Mouse (Mus musculus) neural tube, embryonic 10.5 days (tissue): ENCODE results near the gene Zfp866.

Experiments used
- DNase-seq: peaks from one replicate; pipeline ENCODE4 v3.0.0-alpha.2; 2017; ENCODE audit warnings: low spot score; ENCODE audit errors: extremely low spot score

The Zfp866 gene

DNA sequence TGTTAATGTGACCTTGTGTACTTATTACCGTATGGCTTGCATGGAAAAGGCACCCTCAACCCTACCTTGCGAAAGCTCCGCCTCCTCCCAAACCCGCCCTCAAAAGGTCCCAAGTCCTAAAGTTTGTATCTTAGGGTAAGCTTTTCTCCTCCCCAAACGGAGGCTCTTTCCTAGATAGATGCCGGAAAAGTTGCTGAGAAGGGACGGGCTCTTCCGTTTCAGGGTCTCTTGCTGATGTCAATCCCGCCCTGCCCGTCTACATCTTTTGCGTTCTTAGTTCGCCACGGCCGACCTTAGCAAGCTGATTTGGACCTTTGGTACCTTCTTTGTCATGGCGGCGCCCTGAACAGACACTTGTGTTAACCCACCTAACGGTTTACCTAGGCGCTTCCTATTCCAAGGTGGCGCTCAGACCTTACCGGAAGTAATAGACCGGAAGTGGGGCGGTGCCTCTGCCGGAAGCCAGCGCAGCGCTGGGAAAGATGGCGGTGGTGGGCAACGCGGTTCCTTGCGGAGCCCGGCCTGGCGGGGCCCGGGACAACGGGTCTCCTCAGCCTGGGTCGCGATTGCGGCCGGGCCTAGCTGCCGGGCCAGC is at the start of gene Zfp866, which contains the start of gene Atp13a1:
TSS of gene Zfp866 (minus strand) at position 406 of the 595 bp plus-strand sequence.
TSS of gene Atp13a1 (plus strand) at position 391 of the 595 bp plus-strand sequence.
- peak; percentile 92 for DNase-seq

DNA sequence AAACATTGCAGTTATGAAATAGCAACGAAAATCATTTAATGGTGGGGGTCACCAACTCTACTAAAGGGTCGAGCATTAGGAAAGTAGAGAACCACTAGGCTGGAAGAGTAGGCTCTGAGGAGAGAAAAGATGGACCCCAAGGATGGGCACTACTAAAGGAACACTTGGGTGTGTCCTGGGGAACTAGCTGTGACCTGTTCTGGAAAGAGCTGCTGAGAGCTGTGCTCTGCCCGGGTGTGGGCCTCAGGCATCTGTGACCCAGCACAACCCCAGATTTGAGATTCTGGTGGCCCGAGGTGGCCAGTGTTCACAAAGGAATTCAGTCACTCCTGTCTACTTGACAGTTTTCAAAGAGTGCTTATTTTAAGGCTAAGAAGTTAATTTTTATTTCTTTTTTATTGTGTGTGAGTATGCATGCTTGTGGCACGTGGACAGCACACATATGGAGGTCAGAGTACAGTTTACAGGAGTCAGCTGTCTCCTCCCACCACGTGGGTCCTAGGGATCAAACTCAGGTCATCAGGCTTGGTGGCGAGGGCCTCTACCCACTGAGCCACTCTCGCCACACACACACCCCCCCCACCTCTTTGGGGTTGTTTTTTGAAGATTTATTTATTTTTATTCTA is 46.2 kb upstream of the Zfp866 start:
- no peak for DNase-seq

DNA sequence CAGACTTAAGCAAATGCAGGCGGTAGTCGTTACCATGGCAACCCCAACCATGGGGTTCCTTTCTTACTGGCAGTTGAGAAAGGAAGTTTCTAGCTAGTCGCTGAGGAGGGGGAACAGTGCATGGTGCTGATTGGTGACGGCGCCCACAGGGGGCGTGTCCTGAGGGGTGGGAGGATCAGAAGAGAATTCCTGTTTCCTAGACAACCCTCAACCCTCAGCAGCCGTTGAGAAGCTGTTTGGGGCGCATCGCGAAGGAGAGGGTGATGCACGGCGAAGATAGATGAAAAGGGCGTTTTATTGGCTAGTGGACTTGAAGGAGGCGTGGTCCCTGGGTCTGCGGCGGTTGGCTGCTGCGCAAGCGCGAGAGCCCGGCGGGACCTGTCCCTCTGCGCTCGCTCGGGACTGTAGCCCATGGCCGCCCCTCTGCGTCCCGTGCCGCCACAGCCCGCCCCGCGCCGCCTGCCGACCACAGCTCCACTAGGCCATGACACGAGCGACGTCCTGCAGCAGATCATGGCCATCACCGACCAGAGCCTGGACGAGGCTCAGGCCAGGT is 41.4 kb upstream of the Zfp866 start, which contains the start of gene Pbx4:
TSS of gene Pbx4 (plus strand) at position 194 of the 556 bp plus-strand sequence.
- DNase-seq = peak; percentile 91

DNA sequence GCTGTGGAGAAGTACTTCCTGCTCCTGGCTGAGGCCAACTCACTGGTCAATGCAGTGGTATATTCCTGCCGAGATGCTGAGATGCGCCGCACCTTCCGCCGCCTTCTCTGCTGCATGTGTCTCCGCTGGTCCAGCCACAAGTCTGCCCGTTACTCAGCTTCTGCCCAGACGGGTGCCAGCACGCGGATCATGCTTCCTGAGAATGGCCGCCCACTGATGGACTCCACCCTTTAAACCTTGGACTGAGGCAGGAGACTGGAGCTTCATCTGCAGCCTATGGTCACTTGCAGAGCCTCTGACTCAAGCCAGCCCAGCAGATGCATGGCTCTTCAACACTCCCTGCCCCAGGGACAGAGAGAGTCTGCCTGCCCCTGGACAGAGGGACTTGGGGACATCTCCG is 35.4 kb upstream of the Zfp866 start:
- no peak for DNase-seq

DNA sequence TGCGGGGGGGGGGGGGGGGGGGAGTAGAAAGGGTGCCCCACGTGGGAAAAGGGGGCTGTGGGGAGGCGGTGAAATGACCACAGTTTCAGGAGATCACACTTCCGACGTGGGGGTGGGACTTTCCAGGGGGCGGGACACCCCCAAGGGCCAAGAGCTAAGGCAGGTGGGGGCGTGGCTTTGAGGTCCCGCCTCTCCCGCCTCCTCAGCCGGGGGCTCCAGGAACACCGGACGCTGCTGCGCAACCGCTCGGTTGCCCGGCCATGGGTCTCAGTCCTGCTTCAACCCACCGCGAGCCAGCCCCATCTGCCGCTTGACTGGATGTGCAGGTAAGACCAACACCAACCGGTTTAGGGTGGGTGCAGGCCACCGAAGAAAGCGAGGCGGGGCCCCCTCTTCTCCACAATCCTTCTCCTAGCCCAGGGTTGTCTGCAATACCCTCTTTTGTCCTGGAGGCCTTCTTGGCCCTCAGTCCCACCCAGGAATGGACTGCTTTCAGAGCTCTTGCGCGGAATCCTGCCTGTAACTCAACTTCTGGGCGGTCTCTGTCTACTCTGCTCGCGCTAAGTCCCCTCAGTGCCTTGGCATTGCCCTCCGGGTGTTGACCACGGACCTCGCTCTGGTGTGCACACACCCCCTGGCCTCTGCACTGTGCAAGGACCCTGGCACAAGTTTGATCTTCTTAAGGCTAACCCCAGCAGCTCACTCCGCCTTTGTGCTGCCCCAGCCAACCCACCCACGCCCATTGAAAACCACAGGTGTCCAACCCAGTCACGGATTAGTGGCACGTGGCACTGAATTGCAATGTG is 31.6 kb upstream of the Zfp866 start, which contains the start of gene Lpar2:
TSS of gene Lpar2 (plus strand) at position 44 of the 806 bp plus-strand sequence.
- DNase-seq = peak; percentile 80

DNA sequence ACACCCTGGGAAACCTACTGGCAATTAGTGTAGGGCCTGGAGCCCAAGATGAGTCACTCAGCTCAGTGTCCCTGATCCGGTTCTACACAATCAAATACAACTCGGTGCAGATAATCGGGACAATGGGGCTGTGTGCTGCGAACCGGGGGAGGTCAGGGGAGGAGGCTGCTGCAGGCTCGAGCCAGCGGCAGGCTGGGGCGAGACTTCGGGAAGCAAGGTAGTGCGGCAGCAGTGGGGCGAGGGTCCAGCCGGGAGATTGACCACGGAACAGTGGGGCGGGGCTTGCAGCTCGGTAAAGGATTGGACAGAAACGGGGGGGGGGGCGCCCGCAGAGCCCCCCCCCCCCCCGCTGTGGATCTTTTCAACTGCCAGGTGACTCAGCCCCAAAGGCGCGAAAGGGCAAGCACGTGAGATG is 31.0 kb upstream of the Zfp866 start:
- DNase-seq = no peak

DNA sequence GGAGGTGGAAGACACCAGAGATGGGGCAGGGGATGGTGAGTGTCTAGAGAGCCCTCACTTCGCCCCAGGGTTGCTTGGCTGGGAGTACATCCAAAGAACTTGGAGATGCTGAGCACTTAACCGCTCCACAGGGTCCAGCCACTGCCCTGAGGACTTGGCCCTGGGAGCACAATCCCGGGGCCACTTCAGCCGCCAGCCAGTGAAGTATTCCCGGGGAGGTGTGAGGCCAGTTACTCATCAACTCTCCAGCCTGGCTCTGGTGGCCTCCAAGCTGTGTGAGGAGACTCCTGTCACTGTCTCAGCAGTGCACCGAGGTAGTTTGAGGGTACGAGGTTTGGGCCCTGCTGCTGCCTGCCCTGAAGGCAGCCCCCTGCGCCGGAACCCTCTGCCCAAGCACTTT is 29.5 kb upstream of the Zfp866 start:
- no peak for DNase-seq

DNA sequence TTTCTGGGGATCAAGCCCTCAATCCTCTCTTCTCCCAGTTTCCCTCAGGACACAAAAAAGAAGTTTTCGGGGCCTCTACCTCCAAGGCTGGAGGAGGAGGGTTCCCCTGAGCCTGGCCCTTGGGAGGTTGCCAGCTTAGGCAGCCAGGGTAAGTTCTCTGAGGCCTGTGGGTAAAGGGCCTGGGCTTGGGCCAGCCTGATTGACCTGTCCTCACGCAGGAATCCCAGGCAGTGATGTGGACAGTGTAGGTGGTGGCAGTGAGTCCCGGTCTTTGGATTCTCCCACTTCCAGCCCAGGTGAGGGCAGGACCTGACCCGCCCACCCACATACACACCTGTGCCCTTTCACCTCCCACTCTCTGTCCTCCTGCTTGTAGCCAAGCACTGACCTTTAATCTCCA is 24.4 kb upstream of the Zfp866 start:
- DNase-seq = no peak

DNA sequence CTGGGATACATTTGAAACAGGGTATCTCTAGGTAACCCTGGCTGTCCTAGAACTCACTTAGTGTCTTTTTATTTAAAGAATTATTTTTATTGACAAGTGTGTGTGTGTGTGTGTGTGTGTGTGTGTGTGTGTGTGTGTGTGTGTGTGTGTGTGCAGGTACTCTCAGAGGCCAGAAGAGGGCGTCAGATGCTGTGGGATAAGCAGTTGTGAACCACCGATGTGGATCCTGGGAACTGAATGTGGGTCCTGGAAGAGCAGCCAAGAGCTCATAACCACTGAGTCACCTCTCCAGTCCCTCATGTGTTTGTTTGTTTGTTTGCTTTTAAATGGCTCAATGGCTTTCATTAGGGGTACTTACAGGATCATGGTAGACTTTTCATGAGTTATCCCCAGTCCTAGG is 23.9 kb upstream of the Zfp866 start:
- DNase-seq = no peak

DNA sequence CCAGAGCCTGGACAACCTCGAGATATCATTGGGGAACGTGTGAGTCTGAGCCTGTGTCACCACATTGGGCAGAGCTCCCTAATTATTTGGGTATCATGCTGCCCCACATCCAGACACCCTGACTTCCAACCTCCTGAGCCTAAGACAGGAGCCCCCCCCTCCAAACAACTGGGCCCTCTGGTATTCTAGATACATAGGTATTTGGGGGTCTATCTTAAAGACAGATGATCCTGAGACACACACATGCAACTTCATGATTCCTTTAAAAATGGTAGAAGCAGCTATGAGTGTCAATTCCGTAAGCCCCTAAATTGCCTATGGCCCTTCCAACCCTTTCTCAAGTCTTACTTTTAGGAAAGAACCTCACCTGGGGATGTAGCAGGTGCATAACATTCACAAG is 18.8 kb upstream of the Zfp866 start:
- DNase-seq = no peak

DNA sequence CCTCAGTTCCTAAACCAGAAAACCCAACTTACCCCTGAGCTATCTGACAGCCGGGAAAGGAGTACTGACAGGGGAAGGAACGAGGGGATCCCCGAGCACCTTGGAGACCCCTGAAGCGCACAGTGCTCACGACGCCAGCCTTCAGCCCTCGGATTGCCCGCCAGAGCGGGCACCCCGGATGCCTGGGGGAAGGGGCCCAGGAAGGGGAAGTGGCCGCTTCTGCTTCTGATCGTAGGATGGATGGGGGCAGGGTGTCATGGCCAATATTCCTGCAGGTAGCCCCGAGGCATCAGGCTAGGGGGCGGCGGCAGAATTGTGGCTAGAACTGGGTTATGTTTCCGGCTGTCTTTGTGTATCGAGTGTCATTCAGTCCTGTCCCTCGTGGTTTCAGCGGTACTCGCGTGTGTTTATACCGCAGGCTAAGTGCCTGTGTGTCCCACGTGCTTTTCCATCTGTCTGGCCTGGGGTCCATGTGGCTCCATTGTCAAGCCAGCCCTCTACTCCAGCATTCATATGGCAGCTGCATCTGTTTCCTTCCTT is 18.0 kb upstream of the Zfp866 start:
- peak; percentile 31 for DNase-seq

DNA sequence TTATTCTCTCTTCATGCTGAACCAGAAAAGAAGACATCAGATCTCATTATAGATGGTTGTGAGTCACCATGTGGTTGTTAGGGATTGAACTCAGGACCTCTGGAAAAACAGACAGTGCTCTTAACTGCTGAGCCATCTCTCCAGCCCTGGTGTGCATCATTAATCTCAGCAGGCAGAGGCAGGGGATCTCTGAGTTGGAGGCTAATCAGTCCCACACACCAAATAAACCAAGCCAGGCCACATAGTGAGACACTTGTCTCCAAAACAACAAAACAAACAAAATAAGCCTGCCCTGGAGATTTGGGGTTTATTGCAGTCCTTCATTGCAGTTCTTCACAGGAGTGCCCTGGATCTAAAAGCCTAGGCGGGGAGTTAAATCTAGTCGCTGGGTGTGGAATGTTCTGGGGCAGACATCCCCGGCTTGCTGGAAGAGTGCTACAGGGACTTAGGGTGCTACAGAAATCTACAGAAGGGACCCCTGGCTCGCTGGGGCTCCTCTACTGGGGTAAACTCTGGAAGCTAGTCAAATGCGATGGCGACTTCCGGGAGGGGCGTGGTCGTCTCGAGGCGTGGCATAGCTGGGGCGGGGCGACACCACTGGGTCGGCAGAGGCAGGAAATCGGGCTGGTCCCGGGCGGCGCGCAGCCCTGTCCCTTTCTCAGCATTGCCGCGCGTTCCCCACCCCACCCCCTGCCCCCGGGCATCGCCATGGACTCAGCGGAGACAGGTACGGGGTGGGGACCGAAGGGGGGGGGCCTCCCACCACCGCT is 17.3 kb upstream of the Zfp866 start, which contains the start of gene Gmip:
TSS of gene Gmip (plus strand) at position 586 of the 770 bp plus-strand sequence.
- peak; percentile 77 for DNase-seq

DNA sequence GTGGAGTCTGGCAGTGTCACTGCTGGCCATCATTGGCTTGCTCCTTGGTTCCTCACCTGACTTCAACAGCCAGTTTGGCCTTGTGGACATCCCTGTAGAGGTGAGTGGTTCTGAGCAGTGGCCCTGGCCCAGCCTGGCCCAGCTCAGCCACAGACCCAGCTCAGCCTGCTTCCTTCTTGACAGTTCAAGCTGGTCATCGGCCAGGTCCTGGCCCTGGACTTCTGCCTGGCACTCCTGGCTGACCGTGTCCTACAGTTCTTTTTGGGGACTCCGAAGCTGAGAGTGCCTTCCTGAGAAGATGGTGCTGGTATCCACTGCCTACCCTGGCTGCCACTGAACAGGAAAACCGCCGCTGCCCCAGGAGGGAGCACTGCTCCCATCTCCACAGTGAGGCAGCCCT is 16.3 kb upstream of the Zfp866 start:
- DNase-seq = no peak

DNA sequence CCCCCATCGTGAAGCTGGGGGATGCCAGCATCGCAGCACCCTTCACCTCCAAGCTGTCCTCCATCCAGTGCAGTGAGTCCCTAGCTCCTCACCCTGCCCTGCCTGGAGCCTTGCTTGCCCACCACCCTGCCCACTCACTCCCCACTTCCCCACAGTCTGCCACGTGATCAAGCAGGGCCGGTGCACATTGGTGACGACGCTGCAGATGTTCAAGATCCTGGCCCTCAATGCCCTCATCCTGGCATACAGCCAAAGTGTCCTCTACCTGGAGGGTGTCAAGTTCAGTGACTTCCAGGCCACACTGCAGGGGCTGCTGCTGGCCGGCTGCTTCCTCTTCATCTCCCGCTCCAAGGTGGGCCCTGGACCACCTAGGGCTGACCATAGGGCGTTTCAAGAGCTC is 14.5 kb upstream of the Zfp866 start:
- DNase-seq = no peak

DNA sequence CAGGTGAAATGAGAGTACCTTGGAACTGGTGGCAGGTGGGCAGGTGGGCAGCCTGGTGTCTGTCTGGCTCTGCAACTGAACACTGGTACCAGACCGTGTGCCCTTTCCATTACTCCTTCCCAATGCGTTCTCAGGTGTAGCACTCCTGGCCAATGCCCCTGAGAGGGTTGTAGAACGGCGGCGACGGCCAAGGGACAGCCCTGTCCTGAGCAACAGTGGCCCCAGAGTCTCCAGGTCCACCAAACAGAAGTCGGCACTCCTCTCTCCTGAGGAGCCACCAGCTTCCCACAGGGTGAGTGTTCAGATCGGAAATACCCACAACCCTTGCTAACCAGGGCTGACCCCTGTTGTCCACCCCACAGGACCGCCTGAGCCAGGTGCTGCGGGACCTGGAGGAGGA is 14.1 kb upstream of the Zfp866 start:
- DNase-seq = no peak

DNA sequence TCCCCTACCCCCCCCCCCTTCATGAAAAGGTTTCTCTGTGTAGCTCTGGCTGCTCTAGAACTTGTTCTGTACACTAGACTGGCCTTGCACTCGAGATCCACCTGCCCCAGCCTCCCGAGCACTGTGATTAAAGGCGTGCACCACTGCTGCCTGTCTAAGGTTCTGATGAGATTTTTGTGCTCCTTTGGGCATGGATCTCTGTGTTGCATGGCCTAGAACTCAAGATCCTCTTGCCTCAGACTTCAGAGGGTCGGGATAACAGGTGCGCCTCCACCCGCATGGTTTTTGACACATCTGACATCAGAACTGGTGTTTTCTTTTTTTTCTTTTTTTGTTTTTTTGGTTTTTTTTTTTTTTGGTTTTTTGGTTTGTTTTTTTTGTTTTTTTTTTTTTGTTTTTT is 13.6 kb upstream of the Zfp866 start:
- no peak for DNase-seq

DNA sequence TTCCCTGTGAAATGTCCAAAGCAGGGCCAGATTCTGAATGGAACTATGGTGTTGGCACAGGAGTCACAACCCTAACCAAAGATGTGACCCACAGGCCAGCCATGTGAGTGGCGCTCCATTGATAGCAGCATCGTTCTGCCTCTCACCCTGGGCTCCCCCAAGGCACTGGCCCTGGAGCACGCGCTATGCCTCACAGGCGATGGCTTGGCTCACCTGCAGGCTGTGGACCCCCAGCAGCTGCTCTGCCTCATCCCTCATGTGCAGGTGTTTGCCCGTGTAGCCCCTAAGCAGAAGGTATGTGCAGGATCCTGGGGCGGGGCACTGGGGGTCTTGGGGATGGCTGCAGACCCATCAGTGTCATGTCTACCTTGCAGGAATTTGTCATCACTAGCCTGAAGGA is 12.4 kb upstream of the Zfp866 start:
- DNase-seq = no peak

DNA sequence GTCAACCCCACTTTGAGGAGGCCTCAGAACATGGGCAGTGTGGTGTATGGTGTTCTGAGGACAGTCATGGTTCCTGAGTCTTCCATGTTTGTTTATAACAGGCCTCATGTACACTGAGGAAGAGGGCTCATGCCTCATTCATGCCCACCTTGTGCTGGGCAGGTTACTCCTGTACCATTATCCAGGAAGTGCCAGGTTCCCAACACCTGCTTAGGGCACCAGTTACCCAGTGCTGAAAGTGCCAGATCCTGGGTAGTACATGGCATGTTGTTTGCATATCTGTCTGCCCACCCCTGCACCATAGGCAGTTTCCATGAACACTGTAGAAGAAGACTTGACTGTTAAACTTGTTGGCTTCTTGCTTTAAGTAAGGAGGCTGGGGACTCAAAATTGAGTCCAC is 11.2 kb upstream of the Zfp866 start:
- no peak for DNase-seq

DNA sequence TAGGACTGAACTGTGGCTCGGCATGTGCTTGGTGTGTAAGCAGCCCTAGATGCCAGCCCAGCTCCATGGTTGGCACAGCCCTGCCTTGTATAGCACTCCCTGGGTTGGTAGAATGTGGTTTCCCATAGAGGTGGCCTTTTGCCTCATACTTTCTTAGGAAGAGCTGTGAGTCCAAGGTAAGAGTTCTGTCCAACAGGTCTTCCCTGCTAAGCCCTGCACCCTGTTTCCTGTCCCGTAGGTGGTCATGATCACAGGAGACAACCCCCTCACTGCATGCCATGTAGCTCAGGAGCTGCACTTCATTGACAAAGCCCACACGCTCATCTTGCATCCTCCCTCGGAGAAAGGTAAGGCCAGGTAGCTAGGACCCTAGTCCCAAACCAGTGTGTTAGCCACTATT is 10.8 kb upstream of the Zfp866 start:
- no peak for DNase-seq

DNA sequence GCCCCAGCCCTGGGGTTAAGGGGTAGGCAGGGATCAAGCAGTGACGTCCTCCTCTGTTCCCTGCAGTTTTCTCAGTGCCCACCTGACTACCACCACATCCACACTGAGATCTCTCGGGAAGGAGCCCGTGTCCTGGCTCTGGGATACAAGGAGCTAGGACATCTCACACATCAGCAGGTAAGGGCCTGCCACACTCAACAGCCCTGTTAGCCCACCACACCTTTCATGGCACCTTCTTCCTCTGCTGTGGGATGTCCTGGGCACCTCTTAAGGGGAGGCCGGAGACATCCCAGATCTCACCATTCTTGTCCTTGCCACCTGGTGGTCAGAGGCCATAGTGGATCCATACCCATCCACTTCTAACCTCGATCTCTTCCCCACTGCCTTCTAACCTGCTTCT is 9.0 kb upstream of the Zfp866 start:
- DNase-seq = no peak

DNA sequence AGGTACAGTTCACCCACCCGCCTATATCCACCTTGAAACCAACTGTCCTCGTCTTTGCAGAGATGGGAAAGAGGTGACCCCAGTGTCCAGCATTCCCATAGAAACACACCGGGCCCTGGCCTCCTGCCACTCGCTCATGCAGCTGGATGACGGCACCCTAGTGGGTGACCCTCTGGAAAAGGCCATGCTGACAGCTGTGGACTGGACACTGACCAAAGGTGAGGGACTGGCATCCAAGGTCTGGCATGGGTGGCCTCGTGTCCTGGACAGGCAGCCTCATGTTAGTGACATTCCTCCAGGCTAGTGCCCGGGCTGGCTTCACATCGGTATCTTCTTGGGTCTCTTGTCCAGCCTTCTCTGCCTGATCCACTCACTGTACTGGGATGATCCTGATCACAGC is 8.3 kb upstream of the Zfp866 start:
- no peak for DNase-seq
